Mouse (Mus musculus): ENCODE measurements around the gene Acbd5. TPM values are rescaled to one million over a fixed set of nuclear protein-coding genes. Genes with fewer than 3 reads are reported as not detected.

Gene Acbd5
- polyA plus RNA-seq, 1 experiment from 2014 or later, result 80.6 TPM

GRCm38 (mm10) chr2:23048006-23048405, 20.0 kb upstream of the Acbd5 start:
- ATAC-seq, result no peak

GRCm38 (mm10) chr2:23051890-23052289, 16.1 kb upstream of the Acbd5 start:
- no peak for ATAC-seq
- Histone ChIP-seq H3K27me3 (ENCODE audit: control insufficient read depth, insufficient read depth, low read depth, low read length) (no peaks in the 10 kb centered on the region), H3K27ac (ENCODE audit: low read length) (no peak overlapping the region), H3K4me2 (ENCODE audit: low read length) (no peak overlapping the region), H3K4me3 (ENCODE audit: low read depth, low read length) (no peak overlapping the region), H3K9ac (ENCODE audit: low read depth, low read length) (no peak overlapping the region), H3K9me3 (replicated peaks; ENCODE audit: control insufficient read depth, low read length, poor library complexity, severe bottlenecking) (no peaks in the 10 kb centered on the region), H3K36me3 (ENCODE audit: control insufficient read depth, insufficient read depth, low read length) (no peaks in the 10 kb centered on the region), H3K4me1 (ENCODE audit: control insufficient read depth, insufficient read depth, low read length) (no peaks in the 10 kb centered on the region)
- 83% methylated on average over 2 of the region's 2 CpGs for WGBS

More at GRCm38 (mm10) chr2:23048006-23048405, 20.0 kb upstream of the Acbd5 start:
- H3K9me3 ChIP-seq (replicated peaks; ENCODE audit: control insufficient read depth, low read length, poor library complexity, severe bottlenecking), result no peaks in the 10 kb centered on the region
- H3K36me3 ChIP-seq (ENCODE audit: control insufficient read depth, insufficient read depth, low read length), result no peaks in the 10 kb centered on the region
- no peak overlapping the region for H3K9ac ChIP-seq (ENCODE audit: low read depth, low read length)
- no peaks in the 10 kb centered on the region for H3K4me1 ChIP-seq (ENCODE audit: control insufficient read depth, insufficient read depth, low read length)
- no peak overlapping the region for H3K27ac ChIP-seq (ENCODE audit: low read length)
- no peak overlapping the region for H3K4me2 ChIP-seq (ENCODE audit: low read length)
- no peak overlapping the region for H3K4me3 ChIP-seq (ENCODE audit: low read depth, low read length)
- H3K27me3 ChIP-seq (ENCODE audit: control insufficient read depth, insufficient read depth, low read depth, low read length), result no peaks in the 10 kb centered on the region

- no peaks in the 10 kb centered on the region for H3K36me3 ChIP-seq (ENCODE audit: control insufficient read depth, insufficient read depth, low read length)
- H3K9me3 ChIP-seq (replicated peaks; ENCODE audit: control insufficient read depth, low read length, poor library complexity, severe bottlenecking), result no peaks in the 10 kb centered on the region
- H3K9ac ChIP-seq (ENCODE audit: low read depth, low read length), result no peak overlapping the region
- 75% methylated on average over 6 of the region's 6 CpGs for WGBS
- no peaks in the 10 kb centered on the region for H3K27me3 ChIP-seq (ENCODE audit: control insufficient read depth, insufficient read depth, low read depth, low read length)
- ATAC-seq, result no peak
- H3K4me1 ChIP-seq (ENCODE audit: control insufficient read depth, insufficient read depth, low read length), result no peaks in the 10 kb centered on the region
- H3K4me3 ChIP-seq (ENCODE audit: low read depth, low read length), result no peak overlapping the region
- no peak overlapping the region for H3K4me2 ChIP-seq (ENCODE audit: low read length)
- H3K27ac ChIP-seq (ENCODE audit: low read length), result no peak overlapping the region
Observed at GRCm38 (mm10) chr2:23052523-23052922, 15.4 kb upstream of the Acbd5 start.

GRCm38 (mm10) chr2:23068370-23068737, 387 bp downstream of the Acbd5 start:
- peak overlapping the region; percentile 93 for H3K27ac ChIP-seq (ENCODE audit: low read length)
- peak; percentile 78 for ATAC-seq
- H3K4me3 ChIP-seq (ENCODE audit: low read depth, low read length), result peak overlapping the region; percentile 59
- peak overlapping the region; percentile 80 for H3K9ac ChIP-seq (ENCODE audit: low read depth, low read length)
- H3K36me3 ChIP-seq (ENCODE audit: control insufficient read depth, insufficient read depth, low read length), result no peaks in the 10 kb centered on the region
- no peaks in the 10 kb centered on the region for H3K9me3 ChIP-seq (replicated peaks; ENCODE audit: control insufficient read depth, low read length, poor library complexity, severe bottlenecking)
- WGBS, result 0% methylated on average over 21 of the region's 21 CpGs
- no peaks in the 10 kb centered on the region for H3K27me3 ChIP-seq (ENCODE audit: control insufficient read depth, insufficient read depth, low read depth, low read length)
- H3K4me1 ChIP-seq (ENCODE audit: control insufficient read depth, insufficient read depth, low read length), result peaks cover 17% of the 10 kb centered on the region
- peak overlapping the region; percentile 92 for H3K4me2 ChIP-seq (ENCODE audit: low read length)

- Histone ChIP-seq H3K9ac (ENCODE audit: low read depth, low read length) (peak overlapping the region; percentile 80), H3K4me2 (ENCODE audit: low read length) (peak overlapping the region; percentile 92), H3K4me1 (ENCODE audit: control insufficient read depth, insufficient read depth, low read length) (peaks cover 17% of the 10 kb centered on the region), H3K27me3 (ENCODE audit: control insufficient read depth, insufficient read depth, low read depth, low read length) (no peaks in the 10 kb centered on the region), H3K36me3 (ENCODE audit: control insufficient read depth, insufficient read depth, low read length) (no peaks in the 10 kb centered on the region), H3K4me3 (ENCODE audit: low read depth, low read length) (peak overlapping the region; percentile 59), H3K9me3 (replicated peaks; ENCODE audit: control insufficient read depth, low read length, poor library complexity, severe bottlenecking) (no peaks in the 10 kb centered on the region), H3K27ac (ENCODE audit: low read length) (peak overlapping the region; percentile 93)
- WGBS, result under 1% methylated on average over 50 of the region's 50 CpGs
- peak; percentile 92 for ATAC-seq
Observed at GRCm38 (mm10) chr2:23068894-23069744, 1.2 kb downstream of the Acbd5 start.

GRCm38 (mm10) chr2:23070491-23070890, 2.5 kb downstream of the Acbd5 start:
- H3K4me2 ChIP-seq (ENCODE audit: low read length), result no peak overlapping the region
- 94% methylated on average over 2 of the region's 2 CpGs for WGBS

GRCm38 (mm10) chr2:23071406-23071805, 3.4 kb downstream of the Acbd5 start:
- WGBS, result 85% methylated on average over 1 of the region's 1 CpGs

More at GRCm38 (mm10) chr2:23070491-23070890, 2.5 kb downstream of the Acbd5 start:
- Histone ChIP-seq H3K27me3 (ENCODE audit: control insufficient read depth, insufficient read depth, low read depth, low read length) (no peaks in the 10 kb centered on the region), H3K4me1 (ENCODE audit: control insufficient read depth, insufficient read depth, low read length) (peaks cover 17% of the 10 kb centered on the region), H3K27ac (ENCODE audit: low read length) (no peak overlapping the region), H3K9ac (ENCODE audit: low read depth, low read length) (no peak overlapping the region), H3K4me3 (ENCODE audit: low read depth, low read length) (no peak overlapping the region), H3K9me3 (replicated peaks; ENCODE audit: control insufficient read depth, low read length, poor library complexity, severe bottlenecking) (no peaks in the 10 kb centered on the region), H3K36me3 (ENCODE audit: control insufficient read depth, insufficient read depth, low read length) (no peaks in the 10 kb centered on the region)
- ATAC-seq, result no peak

GRCm38 (mm10) chr2:23075846-23076245, 7.9 kb downstream of the Acbd5 start:
- Histone ChIP-seq H3K9ac (ENCODE audit: low read depth, low read length) (no peak overlapping the region), H3K4me2 (ENCODE audit: low read length) (no peak overlapping the region), H3K36me3 (ENCODE audit: control insufficient read depth, insufficient read depth, low read length) (peaks cover 14% of the 10 kb centered on the region), H3K4me1 (ENCODE audit: control insufficient read depth, insufficient read depth, low read length) (peaks cover 6% of the 10 kb centered on the region; the same call in 1 of the 2 replicates), H3K27ac (ENCODE audit: low read length) (no peak overlapping the region), H3K27me3 (ENCODE audit: control insufficient read depth, insufficient read depth, low read depth, low read length) (no peaks in the 10 kb centered on the region), H3K4me3 (ENCODE audit: low read depth, low read length) (no peak overlapping the region), H3K9me3 (replicated peaks; ENCODE audit: control insufficient read depth, low read length, poor library complexity, severe bottlenecking) (no peaks in the 10 kb centered on the region)
- ATAC-seq, result no peak

More at GRCm38 (mm10) chr2:23071406-23071805, 3.4 kb downstream of the Acbd5 start:
- Histone ChIP-seq H3K9me3 (replicated peaks; ENCODE audit: control insufficient read depth, low read length, poor library complexity, severe bottlenecking) (no peaks in the 10 kb centered on the region), H3K9ac (ENCODE audit: low read depth, low read length) (no peak overlapping the region), H3K4me3 (ENCODE audit: low read depth, low read length) (no peak overlapping the region), H3K27me3 (ENCODE audit: control insufficient read depth, insufficient read depth, low read depth, low read length) (no peaks in the 10 kb centered on the region), H3K4me2 (ENCODE audit: low read length) (no peak overlapping the region), H3K4me1 (ENCODE audit: control insufficient read depth, insufficient read depth, low read length) (peaks cover 17% of the 10 kb centered on the region), H3K27ac (ENCODE audit: low read length) (no peak overlapping the region), H3K36me3 (ENCODE audit: control insufficient read depth, insufficient read depth, low read length) (peaks cover 2% of the 10 kb centered on the region)
- no peak for ATAC-seq

- Histone ChIP-seq H3K9ac (ENCODE audit: low read depth, low read length) (no peak overlapping the region), H3K4me2 (ENCODE audit: low read length) (no peak overlapping the region), H3K27me3 (ENCODE audit: control insufficient read depth, insufficient read depth, low read depth, low read length) (no peaks in the 10 kb centered on the region), H3K27ac (ENCODE audit: low read length) (no peak overlapping the region), H3K36me3 (ENCODE audit: control insufficient read depth, insufficient read depth, low read length) (peaks cover 17% of the 10 kb centered on the region), H3K9me3 (replicated peaks; ENCODE audit: control insufficient read depth, low read length, poor library complexity, severe bottlenecking) (no peaks in the 10 kb centered on the region), H3K4me3 (ENCODE audit: low read depth, low read length) (no peak overlapping the region), H3K4me1 (ENCODE audit: control insufficient read depth, insufficient read depth, low read length) (peaks cover 2% of the 10 kb centered on the region; the same call in 1 of the 2 replicates)
- ATAC-seq, result no peak
Observed at GRCm38 (mm10) chr2:23076783-23077182, 8.8 kb downstream of the Acbd5 start.

Measured in midbrain, embryonic 16.5 days (tissue).